ENCODE assay signal across 20 mouse cellular contexts in genomic region chr4:134158774-134159173, GRCm38 (mm10). TPM values are rescaled to one million over a fixed set of nuclear protein-coding genes. Genes with fewer than 3 reads are reported as not detected.
DNase-seq lines count a peak whose midpoint lies in the region; ATAC-seq and TF ChIP-seq lines count a peak whose summit lies in the region.
"Had no signal": no experiment of that assay in that cellular context is flagged by ENCODE, and none has a peak within 500 bp of the region (broad histone marks: within the 10 kb centered on the region; RNA-seq: fewer than 3 reads in every experiment).

No protein-coding gene starts in this region.

- DNase-seq in kidney, postnatal 10 days: no peak
- peak; percentile 46 for DNase-seq in induced T-regulatory cell, adult 2 months (ENCODE audit: low read depth)
- no peak for DNase-seq in liver, postnatal 0 days
- no peak for DNase-seq in right cerebral cortex, postnatal 36 days (ENCODE audit: low spot score in 2 of 2)
- no peak for DNase-seq in spleen, postnatal 36 days (ENCODE audit: low spot score in 2 of 2)
- DNase-seq: adrenal gland, adult 2 months; cerebellum, adult 9-10 months; kidney, postnatal 25 days; lung, embryonic 14.5 days; right cerebral cortex, postnatal 25 days had no signal

- no peak for TF ChIP-seq CTCF in bone marrow, adult 2 months (IDR thresholded peaks at IDR 0.05; ENCODE audit: control insufficient read depth, insufficient read depth, low read length)
- TF ChIP-seq CTCF in liver, postnatal 0 days (IDR thresholded peaks at IDR 0.05; ENCODE audit: low read depth): no peak

- H3K27ac ChIP-seq in kidney, embryonic 16.5 days (ENCODE audit: low read length): peak overlapping the region; percentile 45
- H3K27ac ChIP-seq in bone marrow, adult 2 months (ENCODE audit: control insufficient read depth, insufficient read depth, low read depth, low read length, poor library complexity): peak overlapping the region; percentile 73; the same call in 1 of the 2 replicates
- H3K27ac ChIP-seq in liver, postnatal 0 days (ENCODE audit: low read depth): peak overlapping the region; percentile 80
- H3K27ac ChIP-seq: forebrain, embryonic 13.5 days; hindbrain, embryonic 14.5 days; neural tube, embryonic 13.5 days had no signal

- peaks cover 10% of the 10 kb centered on the region for H3K36me3 ChIP-seq in kidney, embryonic 16.5 days (ENCODE audit: insufficient read depth, low read length)
- H3K36me3 ChIP-seq in liver, postnatal 0 days (replicated peaks; ENCODE audit: insufficient read depth, low read length): peaks cover 8% of the 10 kb centered on the region

- H3K27me3 ChIP-seq in kidney, embryonic 16.5 days (ENCODE audit: insufficient read depth, low read length): no peaks in the 10 kb centered on the region
- H3K27me3 ChIP-seq in liver, postnatal 0 days (ENCODE audit: insufficient read depth, low read length): no peaks in the 10 kb centered on the region
- H3K27me3 ChIP-seq: forebrain, embryonic 13.5 days; megakaryocyte, embryonic 14.5 days; neural tube, embryonic 13.5 days had no signal

- no peak overlapping the region for H3K9ac ChIP-seq in kidney, embryonic 16.5 days (replicated peaks; ENCODE audit: low read length)
- H3K9ac ChIP-seq in liver, postnatal 0 days (replicated peaks): no peak overlapping the region
- H3K9ac ChIP-seq: forebrain, embryonic 13.5 days; hindbrain, embryonic 14.5 days; lung, embryonic 14.5 days; neural tube, embryonic 13.5 days had no signal

- peak; percentile 70; the same call in 1 of the 2 replicates for ATAC-seq in kidney, embryonic 16.5 days (ENCODE audit: low FRiP score, low TSS enrichment)
- peak; percentile 27 for ATAC-seq in liver, postnatal 0 days
- ATAC-seq: forebrain, embryonic 13.5 days had no signal

- H3K4me2 ChIP-seq in kidney, embryonic 16.5 days (replicated peaks; ENCODE audit: low read depth, low read length): 0 out of 2 replicates have a peak overlapping the region, but pooled peaks have one; percentile 0
- no peak overlapping the region for H3K4me2 ChIP-seq in liver, postnatal 0 days (ENCODE audit: low read depth, low read length)
- H3K4me2 ChIP-seq: forebrain, embryonic 13.5 days; hindbrain, embryonic 14.5 days; neural tube, embryonic 13.5 days had no signal

- no peak overlapping the region for H3K4me3 ChIP-seq in kidney, embryonic 16.5 days (ENCODE audit: low read length)
- no peak overlapping the region for H3K4me3 ChIP-seq in bone marrow, adult 2 months (replicated peaks; ENCODE audit: control insufficient read depth, low read depth, low read length)
- H3K4me3 ChIP-seq in liver, postnatal 0 days (ENCODE audit: low read depth, low read length): no peak overlapping the region
- H3K4me3 ChIP-seq: forebrain, embryonic 13.5 days; megakaryocyte, embryonic 14.5 days; neural tube, embryonic 13.5 days had no signal

- TF ChIP-seq EP300 in liver, postnatal 0 days (IDR thresholded peaks at IDR 0.05; ENCODE audit: low read depth): no peak

- WGBS in kidney, embryonic 16.5 days: 75% methylated on average over 6 of the region's 6 CpGs
- 73% methylated on average over 6 of the region's 6 CpGs for WGBS in bone marrow, adult 2 months
- WGBS in liver, postnatal 0 days (ENCODE audit: insufficient replicate concordance): 80% methylated on average over 6 of the region's 6 CpGs

- no peak for TF ChIP-seq POLR2A in bone marrow, adult 2 months (IDR thresholded peaks at IDR 0.05; ENCODE audit: borderline replicate concordance, control insufficient read depth, low read depth, low read length)

- H3K4me1 ChIP-seq in kidney, embryonic 16.5 days (ENCODE audit: insufficient read depth, low read length): peaks cover 5% of the 10 kb centered on the region; the same call in 1 of the 2 replicates
- peaks cover 2% of the 10 kb centered on the region; the same call in 1 of the 2 replicates for H3K4me1 ChIP-seq in bone marrow, adult 2 months (ENCODE audit: control insufficient read depth, insufficient read depth, low read length)
- peaks cover 6% of the 10 kb centered on the region for H3K4me1 ChIP-seq in liver, postnatal 0 days (ENCODE audit: insufficient read depth)
- H3K4me1 ChIP-seq: forebrain, embryonic 13.5 days; megakaryocyte, embryonic 14.5 days; neural tube, embryonic 13.5 days had no signal

- no peaks in the 10 kb centered on the region for H3K9me3 ChIP-seq in kidney, embryonic 16.5 days (ENCODE audit: low read length)
- no peaks in the 10 kb centered on the region for H3K9me3 ChIP-seq in liver, postnatal 0 days (ENCODE audit: low read length)
- H3K9me3 ChIP-seq: forebrain, embryonic 13.5 days; G1E; megakaryocyte, embryonic 14.5 days; neural tube, embryonic 13.5 days had no signal

RNA-seq across cellular contexts. Expression of gene Cep85, which starts 28.1 kb away (rescaled TPM):
- 112 and 141 TPM in 2 replicates for polyA plus RNA-seq in kidney, embryonic 16.5 days (2015; fragmentation: Nextera tagmentation; extraction: Ambion mirVana)
- polyA plus RNA-seq in bone marrow, adult 2 months (2011; ENCODE audit: insufficient read depth, insufficient read length, low replicate concordance, missing spikeins): 16.4 and 22.7 TPM in 2 replicates
- polyA plus RNA-seq in liver, postnatal 0 days (2015; fragmentation: Nextera tagmentation; extraction: Ambion mirVana): 65.6 and 98.1 TPM in 2 replicates

RNA-seq across cellular contexts. Expression of gene Sh3bgrl3, which starts 30.2 kb away (rescaled TPM):
- polyA plus RNA-seq in kidney, embryonic 16.5 days (2015; fragmentation: Nextera tagmentation; extraction: Ambion mirVana): 389 and 435 TPM in 2 replicates
- polyA plus RNA-seq in bone marrow, adult 2 months (2011; ENCODE audit: insufficient read depth, insufficient read length, low replicate concordance, missing spikeins): 299 and 416 TPM in 2 replicates
- 198 and 215 TPM in 2 replicates for polyA plus RNA-seq in liver, postnatal 0 days (2015; fragmentation: Nextera tagmentation; extraction: Ambion mirVana)

RNA-seq across cellular contexts. Expression of gene Gm7534, which starts 44.0 kb away (rescaled TPM):
- polyA plus RNA-seq in kidney, embryonic 16.5 days (2015; fragmentation: Nextera tagmentation; extraction: Ambion mirVana): 0.25 and 0.28 TPM in 2 replicates
- polyA plus RNA-seq in bone marrow, adult 2 months (2011; ENCODE audit: insufficient read depth, insufficient read length, low replicate concordance, missing spikeins): not detected in 2 replicates
- polyA plus RNA-seq in liver, postnatal 0 days (2015; fragmentation: Nextera tagmentation; extraction: Ambion mirVana): not detected in 2 replicates
- polyA plus RNA-seq: adrenal gland, adult 2 months; forebrain, embryonic 13.5 days; G1E; gonadal fat pad, adult 2 months; heart, postnatal 0 days; hindbrain, embryonic 14.5 days; lung, embryonic 14.5 days; neural tube, embryonic 13.5 days; stomach, embryonic 16.5 days had no signal

RNA-seq across cellular contexts. Expression of gene Ubxn11, which starts 56.4 kb away (rescaled TPM):
- polyA plus RNA-seq in kidney, embryonic 16.5 days (2015; fragmentation: Nextera tagmentation; extraction: Ambion mirVana): 13.5 and 13.8 TPM in 2 replicates
- 3.3 and 13.7 TPM in 2 replicates for polyA plus RNA-seq in bone marrow, adult 2 months (2011; ENCODE audit: insufficient read depth, insufficient read length, low replicate concordance, missing spikeins)
- 0.88 and 0.99 TPM in 2 replicates for polyA plus RNA-seq in liver, postnatal 0 days (2015; fragmentation: Nextera tagmentation; extraction: Ambion mirVana)
